Mouse (Mus musculus) midbrain, postnatal 0 days (tissue): ENCODE results near the gene Nhlh2. TPM values are rescaled to one million over a fixed set of nuclear protein-coding genes. Genes with fewer than 3 reads are reported as not detected.

ENCODE experiments used
- ATAC-seq: fragments of 200-750 bp; cut with Nextera tagmentation; 2 replicates; pipeline ENCODE4 v1.8.0; 2017; ENCODE audit warnings: moderate number of reproducible peaks, mild to moderate bottlenecking, moderate TSS enrichment, moderate library complexity; ENCODE audit not compliant: low FRiP score
- DNase-seq: peaks from one replicate; pipeline ENCODE4 v3.0.0-alpha.2; 2015; ENCODE audit warnings: low spot score
- H3K27ac ChIP-seq: fragments of 300-500 bp; sonication (generic); 2 replicates; pipeline ENCODE4 v1.5.1; 2014; ENCODE audit warnings: low read depth, mild to moderate bottlenecking, low read length, mixed read lengths
- H3K27me3 ChIP-seq: fragments of 300-500 bp; sonication (generic); 2 replicates; pipeline ENCODE4 v1.6.1; 2014; ENCODE audit warnings: low read length, control low read depth, mixed read lengths; ENCODE audit not compliant: insufficient read depth
- H3K36me3 ChIP-seq: fragments of 300-500 bp; sonication (generic); 2 replicates; pipeline ENCODE4 v1.6.1; 2014; ENCODE audit warnings: low read length, control low read depth, mixed read lengths; ENCODE audit not compliant: insufficient read depth
- H3K4me1 ChIP-seq: fragments of 300-500 bp; sonication (generic); 2 replicates; pipeline ENCODE4 v1.6.1; 2014; ENCODE audit warnings: mild to moderate bottlenecking, control low read depth, antibody characterized with exemption, low read length, mixed read lengths; ENCODE audit not compliant: insufficient read depth
- H3K4me2 ChIP-seq: fragments of 300-500 bp; sonication (generic); 2 replicates; pipeline ENCODE4 v1.6.1; 2014; ENCODE audit warnings: low read depth, mild to moderate bottlenecking, low read length, mixed read lengths; ENCODE audit not compliant: poor library complexity, severe bottlenecking
- H3K4me3 ChIP-seq: fragments of 300-500 bp; sonication (generic); 2 replicates; pipeline ENCODE4 v1.5.1; 2014; ENCODE audit warnings: low read depth, mild to moderate bottlenecking, low read length, moderate library complexity
- H3K9ac ChIP-seq: fragments of 300-500 bp; sonication (generic); replicated peaks from 2 replicates; pipeline ENCODE4 v1.6.1; 2014; ENCODE audit warnings: mild to moderate bottlenecking, low read length, moderate library complexity, mixed read lengths; ENCODE audit not compliant: poor library complexity, severe bottlenecking
- H3K9me3 ChIP-seq: fragments of 300-500 bp; sonication (generic); 2 replicates; pipeline ENCODE4 v1.6.1; 2016; ENCODE audit warnings: low read length, control low read depth
- CTCF ChIP-seq: IDR thresholded peaks from 2 replicates; pipeline ENCODE4 v1.5.1; 2016; ENCODE audit warnings: antibody characterized with exemption, mild to moderate bottlenecking
- whole genome bisulfite sequencing: fragments of 180-500 bp; shearing (Covaris S2); extraction: QIAGEN DNeasy Blood & Tissue Kit; methylation state at CpG from one replicate; pipeline ENCODE4 v1.1.7; 2014; 5-methylcytosine and 5-hydroxymethylcytosine counted together
- polyA plus RNA-seq: library from polyadenylated mRNA; unstranded; fragments of >200 nt; fragmentation: Nextera tagmentation; extraction: Ambion mirVana; gene quantifications from 2 replicates; pipeline ENCODE4 v1.2.1, GENCODE M21; 2015
- total RNA-seq: library from RNA; depleted of rRNA; stranded (reverse); fragments of >200 nt; gene quantifications from 2 replicates; pipeline ENCODE4 v1.2.3, GENCODE M21; 2014

Nhlh2 gene
- total and polyA plus RNA-seq, 2 experiments from 2014 or later = 16.0 to 18.8 TPM

- Histone ChIP-seq H3K27me3 (peaks cover 12% of the 10 kb centered on the region; the same call in 1 of the 2 replicates), H3K9me3 (no peaks in the 10 kb centered on the region), H3K4me1 (no peaks in the 10 kb centered on the region; the same call in 1 of the 2 replicates), H3K27ac (peak overlapping the region; percentile 84), H3K4me3 (peak overlapping the region; percentile 41), H3K4me2 (peak overlapping the region; percentile 64), H3K9ac (peak overlapping the region; percentile 68; the same call in 1 of the 2 replicates), H3K36me3 (no peaks in the 10 kb centered on the region)
- WGBS = 5% methylated on average over 24 of the region's 24 CpGs
- TF ChIP-seq CTCF = 0 out of 2 replicates have a peak, but pooled peaks have one; percentile 11
- ATAC-seq (no peak), DNase-seq (peak; percentile 50)
Observed at GRCm38 (mm10) chr3:102010681-102011317, 923 bp downstream of the Nhlh2 start.

DNA sequence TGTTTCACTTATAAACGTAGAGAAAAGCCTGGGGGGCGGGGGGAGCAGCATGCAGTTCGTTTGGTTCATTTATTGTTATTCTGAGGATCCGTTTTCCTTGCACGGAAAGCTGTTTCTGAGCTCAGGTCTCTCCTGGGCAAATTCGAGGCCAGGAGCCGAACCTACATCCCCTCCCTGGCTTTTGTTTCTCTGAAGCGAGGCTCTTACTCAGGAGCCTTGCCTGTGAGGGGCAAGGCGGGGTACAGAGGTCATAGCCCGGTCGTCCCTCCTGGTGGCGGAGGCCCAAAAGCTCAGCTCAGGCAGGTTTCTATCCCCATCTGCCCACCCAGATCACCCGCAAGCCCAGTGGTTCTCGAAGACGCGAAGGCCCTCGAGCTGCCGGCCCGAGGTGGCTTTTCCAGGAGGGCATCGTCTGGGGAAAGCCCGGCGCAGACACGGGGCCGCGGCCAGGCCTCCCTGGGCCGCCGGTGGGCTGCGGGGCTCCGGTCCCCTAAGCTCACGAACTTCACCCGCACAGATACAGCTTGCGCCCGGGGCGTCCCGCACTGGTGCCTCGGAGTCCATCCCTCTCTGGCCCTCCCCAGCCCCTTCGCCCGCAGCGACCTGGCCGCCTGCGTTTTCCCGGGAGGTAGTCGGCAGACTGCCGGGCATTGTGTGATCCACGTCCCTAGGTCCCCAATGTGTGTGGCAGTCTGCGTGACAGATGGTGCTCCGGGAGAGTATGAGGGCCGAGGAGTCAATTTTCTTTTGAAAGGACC is 1.6 kb downstream of the Nhlh2 start:
- DNase-seq (peak; percentile 43), ATAC-seq (peak; percentile 41)
- H3K9me3 ChIP-seq = no peaks in the 10 kb centered on the region
- H3K4me1 ChIP-seq = no peaks in the 10 kb centered on the region; the same call in 1 of the 2 replicates
- H3K9ac ChIP-seq = peak overlapping the region; percentile 68
- H3K27ac ChIP-seq = peak overlapping the region; percentile 84
- WGBS = 2% methylated on average over 48 of the region's 48 CpGs
- H3K4me3 ChIP-seq = peak overlapping the region; percentile 41
- peak overlapping the region; percentile 64 for H3K4me2 ChIP-seq
- H3K27me3 ChIP-seq = peaks cover 12% of the 10 kb centered on the region; the same call in 1 of the 2 replicates
- TF ChIP-seq CTCF = no peak
- H3K36me3 ChIP-seq = no peaks in the 10 kb centered on the region

DNA sequence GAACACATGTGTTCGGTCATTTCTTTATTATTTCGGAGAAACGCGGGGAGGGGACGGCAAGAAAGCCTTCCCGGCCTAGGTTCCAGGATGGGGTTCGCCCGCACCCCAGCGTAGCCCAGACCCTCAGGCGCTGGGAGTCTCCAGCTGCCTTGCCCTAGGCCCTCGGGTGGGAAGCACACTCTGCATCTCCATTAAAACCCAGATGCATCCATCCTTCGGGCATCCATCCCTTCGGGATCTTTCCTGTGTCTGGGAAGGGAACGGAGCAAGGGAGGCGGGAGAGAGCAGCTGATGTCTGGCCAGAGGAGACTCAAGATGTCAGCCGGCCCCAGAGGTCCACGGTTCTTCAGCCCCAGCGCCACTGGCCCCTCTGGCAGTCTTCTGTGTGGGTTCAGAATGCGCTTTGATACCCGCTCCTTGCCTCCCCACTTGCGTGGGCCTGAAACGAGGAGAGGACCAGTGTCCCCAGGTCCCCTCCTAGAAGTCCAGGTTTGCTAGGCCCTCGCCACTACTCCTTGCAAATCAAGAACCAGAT is 2.3 kb downstream of the Nhlh2 start:
- H3K4me2 ChIP-seq = peak overlapping the region; percentile 64
- peak overlapping the region; percentile 41 for H3K4me3 ChIP-seq
- no peak for TF ChIP-seq CTCF
- WGBS = 3% methylated on average over 23 of the region's 23 CpGs
- H3K27me3 ChIP-seq = peaks cover 12% of the 10 kb centered on the region; the same call in 1 of the 2 replicates
- H3K9me3 ChIP-seq = no peaks in the 10 kb centered on the region
- peak overlapping the region; percentile 68 for H3K9ac ChIP-seq
- peak; percentile 45; the same call in 1 of the 2 replicates for ATAC-seq
- no peaks in the 10 kb centered on the region for H3K36me3 ChIP-seq
- no peaks in the 10 kb centered on the region; the same call in 1 of the 2 replicates for H3K4me1 ChIP-seq
- H3K27ac ChIP-seq = peak overlapping the region; percentile 84
- DNase-seq = peak; percentile 26

DNA sequence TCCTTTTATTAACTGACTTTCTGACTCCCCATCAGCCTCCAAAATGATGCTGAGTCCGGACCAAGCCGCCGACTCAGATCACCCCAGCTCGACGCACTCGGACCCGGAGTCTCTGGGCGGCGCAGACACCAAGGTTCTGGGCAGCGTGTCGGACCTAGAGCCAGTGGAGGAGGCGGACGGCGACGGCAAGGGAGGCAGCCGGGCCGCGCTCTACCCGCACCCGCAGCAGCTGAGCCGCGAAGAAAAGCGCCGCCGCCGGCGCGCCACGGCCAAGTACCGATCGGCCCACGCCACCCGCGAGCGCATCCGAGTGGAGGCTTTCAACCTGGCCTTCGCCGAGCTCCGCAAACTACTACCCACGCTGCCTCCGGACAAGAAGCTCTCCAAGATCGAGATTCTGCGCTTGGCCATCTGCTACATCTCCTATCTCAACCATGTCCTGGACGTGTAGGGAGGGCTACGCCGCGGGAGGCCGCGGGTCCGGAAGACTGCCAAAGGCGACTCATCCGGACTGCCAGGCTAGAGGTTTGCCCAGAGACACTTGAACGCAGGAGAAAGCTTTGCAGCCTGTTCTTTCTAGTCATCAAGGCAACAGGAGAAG is 2.8 kb downstream of the Nhlh2 start:
- peak; percentile 76 for DNase-seq
- under 1% methylated on average over 53 of the region's 53 CpGs for WGBS
- TF ChIP-seq CTCF = no peak

DNA sequence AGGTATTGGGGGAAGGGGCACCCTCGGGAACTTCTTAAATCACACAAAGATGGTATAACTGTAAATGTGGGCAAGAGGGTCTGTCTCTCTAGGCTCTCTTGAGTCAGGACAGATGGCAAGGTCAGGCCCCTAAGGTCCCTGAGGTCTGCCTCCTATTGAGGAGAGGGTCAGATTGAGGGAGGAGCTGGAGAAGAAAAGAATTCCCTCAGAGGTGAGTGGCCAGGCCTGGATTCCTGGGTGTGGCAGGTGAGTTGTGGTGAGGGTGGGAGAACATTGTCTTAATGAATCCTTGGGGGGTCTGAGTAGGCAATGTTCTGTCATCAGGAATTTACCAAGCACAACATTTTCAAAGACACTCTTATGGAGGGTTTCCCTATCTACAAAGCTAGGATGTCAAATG is 10.7 kb downstream of the Nhlh2 start:
- peaks cover 6% of the 10 kb centered on the region; the same call in 1 of the 2 replicates for H3K27me3 ChIP-seq

More for the DNA sequence above, 2.8 kb downstream of the Nhlh2 start:
- H3K27ac ChIP-seq = peak overlapping the region; percentile 84
- H3K4me2 ChIP-seq = peak overlapping the region; percentile 64
- 0 out of 2 replicates have a peak, but pooled peaks have one; percentile 24 for ATAC-seq
- no peaks in the 10 kb centered on the region; the same call in 1 of the 2 replicates for H3K4me1 ChIP-seq
- no peaks in the 10 kb centered on the region for H3K9me3 ChIP-seq
- peak overlapping the region; percentile 68 for H3K9ac ChIP-seq
- peaks cover 12% of the 10 kb centered on the region; the same call in 1 of the 2 replicates for H3K27me3 ChIP-seq
- H3K4me3 ChIP-seq = peak overlapping the region; percentile 41
- no peaks in the 10 kb centered on the region for H3K36me3 ChIP-seq

More for the DNA sequence above, 10.7 kb downstream of the Nhlh2 start:
- 86% methylated on average over 1 of the region's 1 CpGs for WGBS
- DNase-seq (no peak), ATAC-seq (no peak)
- Histone ChIP-seq H3K4me2 (no peak overlapping the region), H3K9ac (no peak overlapping the region), H3K4me1 (no peaks in the 10 kb centered on the region), H3K4me3 (no peak overlapping the region), H3K9me3 (no peaks in the 10 kb centered on the region), H3K36me3 (no peaks in the 10 kb centered on the region), H3K27ac (no peak overlapping the region)
- TF ChIP-seq CTCF = no peak
